Mouse (Mus musculus): Measurements from ENCODE around the gene Plpp3. TPM values are rescaled to one million over a fixed set of nuclear protein-coding genes. Genes with fewer than 3 reads are reported as not detected.

Plpp3 gene
- total and polyA plus RNA-seq, 3 experiments: not detected

GRCm38 (mm10) chr4:105260893-105261769 lies 104.0 kb downstream of the Plpp3 start (continued):
- TF ChIP-seq MAFK (IDR thresholded peaks at IDR 0.05; ENCODE audit: borderline replicate concordance, low read depth, low read length) (peak; percentile 49; the same call in 1 of the 2 replicates), RAD21 (IDR thresholded peaks at IDR 0.05; ENCODE audit: low read depth, low read length) (no peak), SMC3 (IDR thresholded peaks at IDR 0.05; ENCODE audit: low read depth, low read length) (no peak), ZNF384 (IDR thresholded peaks at IDR 0.05; ENCODE audit: low read depth, low read length) (no peak), KAT2A (conservative IDR thresholded peaks at IDR 0.05; ENCODE audit: low read depth, low read length) (no peak; the same call in 1 of the 2 replicates)

GRCm38 (mm10) chr4:105262358-105262757 lies 105.2 kb downstream of the Plpp3 start:
- no peak for DNase-seq (ENCODE audit: low read depth, low spot score)
- peaks cover 0 to 14% of the 10 kb centered on the region in 2 experiments; a peak in 2 of 4 replicates for H3K36me3 ChIP-seq (ENCODE audit: control insufficient read depth in 1 of 2, insufficient read depth in 2 of 2, low read length in 2 of 2)
- no peak overlapping the region for H3K4me3 ChIP-seq (ENCODE audit: control insufficient read depth in 1 of 2, insufficient read depth in 1 of 2, low read depth in 2 of 2, low read length in 2 of 2)
- no peak overlapping the region for H3K9ac ChIP-seq (ENCODE audit: control insufficient read depth, low read depth, low read length, poor library complexity, severe bottlenecking)
- H3K79me2 ChIP-seq (ENCODE audit: control insufficient read depth, insufficient read depth, low read length, poor library complexity): no peaks in the 10 kb centered on the region
- H3K4me1 ChIP-seq (ENCODE audit: control insufficient read depth in 1 of 2, insufficient read depth in 2 of 2, low read length in 2 of 2): peaks cover 3 to 20% of the 10 kb centered on the region in 2 experiments
- H3K27me3 ChIP-seq (ENCODE audit: control insufficient read depth in 1 of 2, insufficient read depth in 2 of 2, low read length in 2 of 2): no peaks in the 10 kb centered on the region
- no peak for TF ChIP-seq GATA1 (IDR thresholded peaks at IDR 0.05; ENCODE audit: low read depth, low read length)
- no peak for TF ChIP-seq CTCF (IDR thresholded peaks at IDR 0.05 in 2 of 3, conservative IDR thresholded peaks at IDR 0.05 in 1 of 3; ENCODE audit: control insufficient read depth in 1 of 3, insufficient read depth in 1 of 3, low read depth in 2 of 3, low read length in 3 of 3, poor library complexity in 1 of 3, severe bottlenecking in 1 of 3)
- no peak for TF ChIP-seq MYB (IDR thresholded peaks at IDR 0.05; ENCODE audit: low read depth, low read length)
- TF ChIP-seq EP300 (IDR thresholded peaks at IDR 0.05; ENCODE audit: low read depth in 1 of 2, low read length in 2 of 2): no peak
- no peak for TF ChIP-seq ZC3H11A (IDR thresholded peaks at IDR 0.05; ENCODE audit: low read depth, low read length)
- no peak for TF ChIP-seq NRF1 (IDR thresholded peaks at IDR 0.05; ENCODE audit: insufficient read depth, low read depth, low read length, poor library complexity, severe bottlenecking)
- TF ChIP-seq CHD2 (IDR thresholded peaks at IDR 0.05; ENCODE audit: low read length): no peak
- no peaks in the 10 kb centered on the region for H3K9me3 ChIP-seq (replicated peaks; ENCODE audit: insufficient read depth, low read length)
- no peak overlapping the region for H3K27ac ChIP-seq (ENCODE audit: control insufficient read depth, low read depth, low read length)

- TF ChIP-seq ZC3H11A (IDR thresholded peaks at IDR 0.05; ENCODE audit: low read depth, low read length): no peak
- TF ChIP-seq MYB (IDR thresholded peaks at IDR 0.05; ENCODE audit: low read depth, low read length): no peak
- TF ChIP-seq TBP (IDR thresholded peaks at IDR 0.05; ENCODE audit: low read depth, low read length): no peak
- no peak for TF ChIP-seq MAFK (IDR thresholded peaks at IDR 0.05; ENCODE audit: borderline replicate concordance, low read depth, low read length)
- no peak for TF ChIP-seq USF2 (IDR thresholded peaks at IDR 0.05; ENCODE audit: borderline replicate concordance in 1 of 2, insufficient read depth in 1 of 2, low read depth in 1 of 2, low read length in 2 of 2)
- no peak for TF ChIP-seq NELFE (IDR thresholded peaks at IDR 0.05; ENCODE audit: low read depth, low read length)
- no peak for TF ChIP-seq MEF2A (IDR thresholded peaks at IDR 0.05; ENCODE audit: extremely low read depth, insufficient replicate concordance, low read depth, low read length, poor library complexity, severe bottlenecking)
- TF ChIP-seq MXI1 (IDR thresholded peaks at IDR 0.05; ENCODE audit: low read depth, low read length): no peak
- no peak for TF ChIP-seq KAT2A (conservative IDR thresholded peaks at IDR 0.05; ENCODE audit: low read depth, low read length)
- TF ChIP-seq GABPA (IDR thresholded peaks at IDR 0.05; ENCODE audit: low read depth, low read length): no peak
- no peak for TF ChIP-seq MAZ (IDR thresholded peaks at IDR 0.05; ENCODE audit: low read depth, low read length)
- TF ChIP-seq RAD21 (IDR thresholded peaks at IDR 0.05; ENCODE audit: low read depth, low read length): no peak
- no peak for DNase-seq (ENCODE audit: low read depth, low spot score)
- H3K9ac ChIP-seq (ENCODE audit: control insufficient read depth, low read depth, low read length, poor library complexity, severe bottlenecking): no peak overlapping the region
- no peak overlapping the region for H3K27ac ChIP-seq (ENCODE audit: control insufficient read depth, low read depth, low read length)
- H3K9me3 ChIP-seq (replicated peaks; ENCODE audit: insufficient read depth, low read length): no peaks in the 10 kb centered on the region
- peaks cover 3 to 20% of the 10 kb centered on the region in 2 experiments for H3K4me1 ChIP-seq (ENCODE audit: control insufficient read depth in 1 of 2, insufficient read depth in 2 of 2, low read length in 2 of 2)
- H3K79me2 ChIP-seq (ENCODE audit: control insufficient read depth, insufficient read depth, low read length, poor library complexity): no peaks in the 10 kb centered on the region
- H3K36me3 ChIP-seq (ENCODE audit: control insufficient read depth in 1 of 2, insufficient read depth in 2 of 2, low read length in 2 of 2): peaks cover 0 to 14% of the 10 kb centered on the region in 2 experiments; a peak in 2 of 4 replicates
- no peak overlapping the region for H3K4me3 ChIP-seq (ENCODE audit: control insufficient read depth in 1 of 2, insufficient read depth in 1 of 2, low read depth in 2 of 2, low read length in 2 of 2)
- no peaks in the 10 kb centered on the region for H3K27me3 ChIP-seq (ENCODE audit: control insufficient read depth in 1 of 2, insufficient read depth in 2 of 2, low read length in 2 of 2)
Measured at GRCm38 (mm10) chr4:105263600-105263999, 106.5 kb downstream of the Plpp3 start.
